Mouse (Mus musculus): ENCODE measurements at regions not wholly inside any gene's neighbourhood (a gene's known extent, or its start where the extent isn't known, plus 50 kb on each side); places are given as distances from the start of the nearest gene placed in this dataset.
"Not testable (repeated sequence)": the region's sequence is repeated elsewhere in the genome, so short reads cannot be mapped to it uniquely, and the experiment has no call there.

- DNase-seq (ENCODE audit: low spot score in 2 of 2), result no peak
Measured at GRCm38 (mm10) chr12:32434506-32435002, 56.0 kb downstream of the Ccdc71l start.

GRCm38 (mm10) chr12:32435126-32435525 lies 56.6 kb downstream of the Ccdc71l start:
- no peak for DNase-seq (ENCODE audit: low spot score in 2 of 2)

- DNase-seq (ENCODE audit: low spot score in 2 of 2), result no peak
Measured at GRCm38 (mm10) chr12:32438209-32438608, 59.7 kb downstream of the Ccdc71l start.

GRCm38 (mm10) chr12:32444770-32445169 lies 66.3 kb downstream of the Ccdc71l start:
- no peak for DNase-seq (ENCODE audit: low spot score in 2 of 2)

GRCm38 (mm10) chr12:32445874-32446273 lies 67.4 kb downstream of the Ccdc71l start:
- no peak for DNase-seq (ENCODE audit: low spot score in 2 of 2)

- no peak for DNase-seq (ENCODE audit: low spot score in 2 of 2)
Measured at GRCm38 (mm10) chr12:32449373-32449772, 70.9 kb downstream of the Ccdc71l start.

- DNase-seq (ENCODE audit: low spot score in 2 of 2), result no peak
Measured at GRCm38 (mm10) chr12:32451226-32451625, 72.7 kb downstream of the Ccdc71l start.

GRCm38 (mm10) chr12:32454794-32455193 lies 76.3 kb downstream of the Ccdc71l start:
- DNase-seq (ENCODE audit: low spot score in 2 of 2), result no peak

GRCm38 (mm10) chr12:32455231-32455630 lies 76.7 kb downstream of the Ccdc71l start:
- DNase-seq (ENCODE audit: low spot score in 2 of 2), result not testable (repeated sequence)

- no peak for DNase-seq (ENCODE audit: low spot score in 2 of 2)
Measured at GRCm38 (mm10) chr12:32455913-32456312, 77.4 kb downstream of the Ccdc71l start.

GRCm38 (mm10) chr12:32456796-32457195 lies 78.3 kb downstream of the Ccdc71l start:
- no peak for DNase-seq (ENCODE audit: low spot score in 2 of 2)

- DNase-seq (ENCODE audit: low spot score in 2 of 2), result no peak
Measured at GRCm38 (mm10) chr12:32458386-32458785, 79.9 kb downstream of the Ccdc71l start.

- no peak for DNase-seq (ENCODE audit: low spot score in 2 of 2)
Measured at GRCm38 (mm10) chr12:32460330-32460998, 82.0 kb downstream of the Ccdc71l start.

- DNase-seq (ENCODE audit: low spot score in 2 of 2), result peak; percentile 26 to 62
Measured at GRCm38 (mm10) chr12:32465371-32465770, 86.9 kb downstream of the Ccdc71l start.

- no peak for DNase-seq (ENCODE audit: low spot score in 2 of 2)
Measured at GRCm38 (mm10) chr12:32469863-32470262, 91.4 kb downstream of the Ccdc71l start.

GRCm38 (mm10) chr12:32479451-32479850 lies 100.9 kb downstream of the Ccdc71l start:
- no peak for DNase-seq (ENCODE audit: low spot score in 2 of 2)

- DNase-seq (ENCODE audit: low spot score in 2 of 2), result no peak
Measured at GRCm38 (mm10) chr12:32480268-32480667, 101.8 kb downstream of the Ccdc71l start.

GRCm38 (mm10) chr12:32481051-32481450 lies 102.5 kb downstream of the Ccdc71l start:
- no peak for DNase-seq (ENCODE audit: low spot score in 2 of 2)

GRCm38 (mm10) chr12:32482343-32482742 lies 103.8 kb downstream of the Ccdc71l start:
- no peak for DNase-seq (ENCODE audit: low spot score in 2 of 2)

GRCm38 (mm10) chr12:32482777-32483176 lies 104.3 kb downstream of the Ccdc71l start:
- no peak for DNase-seq (ENCODE audit: low spot score in 2 of 2)

GRCm38 (mm10) chr12:32486246-32486645 lies 107.7 kb downstream of the Ccdc71l start:
- DNase-seq (ENCODE audit: low spot score in 2 of 2), result no peak

GRCm38 (mm10) chr12:32486729-32487128 lies 108.2 kb downstream of the Ccdc71l start:
- no peak for DNase-seq (ENCODE audit: low spot score in 2 of 2)

GRCm38 (mm10) chr12:32487883-32488577 lies 109.5 kb downstream of the Ccdc71l start:
- no peak for DNase-seq (ENCODE audit: low spot score in 2 of 2)

All from urinary bladder, postnatal 4 days (tissue).